Mouse (Mus musculus) forebrain, embryonic 10.5 days (tissue): ENCODE results near the gene Trim58. TPM values are rescaled to one million over a fixed set of nuclear protein-coding genes. Genes with fewer than 3 reads are reported as not detected.

Experiments used
- DNase-seq: peaks from one replicate; pipeline ENCODE4 v3.0.0-alpha.2; 2017; ENCODE audit warnings: low spot score; ENCODE audit errors: extremely low spot score
- H3K27ac ChIP-seq: fragments of 300-500 bp; sonication (generic); 2 replicates; pipeline ENCODE4 v1.5.1; 2016; ENCODE audit warnings: mild to moderate bottlenecking
- H3K27me3 ChIP-seq: fragments of 300-500 bp; sonication (generic); 2 replicates; pipeline ENCODE4 v1.6.1; 2016; ENCODE audit warnings: mild to moderate bottlenecking; ENCODE audit not compliant: poor library complexity, severe bottlenecking
- H3K36me3 ChIP-seq: fragments of 300-500 bp; sonication (generic); replicated peaks from 2 replicates; pipeline ENCODE4 v1.6.1; 2016; ENCODE audit warnings: mild to moderate bottlenecking, moderate library complexity
- H3K4me1 ChIP-seq: fragments of 300-500 bp; sonication (generic); 2 replicates; pipeline ENCODE4 v1.6.1; 2016
- H3K4me3 ChIP-seq: fragments of 300-500 bp; sonication (generic); 2 replicates; pipeline ENCODE4 v1.5.1; 2016; ENCODE audit warnings: mild to moderate bottlenecking, moderate library complexity
- H3K9me3 ChIP-seq: fragments of 300-500 bp; sonication (generic); 2 replicates; pipeline ENCODE4 v1.6.1; 2016; ENCODE audit warnings: mild to moderate bottlenecking, moderate library complexity
- WGBS: fragments of 180-500 bp; shearing (Covaris S2); methylation state at CpG from one replicate; pipeline ENCODE4 v1.1.7; 2016; 5-methylcytosine and 5-hydroxymethylcytosine counted together
- polyA plus RNA-seq: library from polyadenylated mRNA; unstranded; fragments of >200 nt; fragmentation: Nextera tagmentation; extraction: Ambion mirVana; gene quantifications from 2 replicates; pipeline ENCODE4 v1.2.1, GENCODE M21; 2016

Gene Trim58
- 0.33 and 0.35 TPM in 2 replicates for polyA plus RNA-seq

GRCm38 (mm10) chr11:58640272-58640867 lies at the start of gene Trim58:
Trim58 (plus strand) TSS chr11:58640465.
- DNase-seq, result peak; percentile 28
- 5% methylated on average over 34 of the region's 34 CpGs for WGBS
- Histone ChIP-seq H3K36me3 (no peaks in the 10 kb centered on the region), H3K9me3 (no peaks in the 10 kb centered on the region), H3K4me1 (peaks cover 14% of the 10 kb centered on the region), H3K27ac (peak within 1 kb of the TSS; percentile 79), H3K4me3 (peak within 1 kb of the TSS; percentile 59), H3K27me3 (peaks cover 41% of the 10 kb centered on the region)

- 88% methylated on average over 6 of the region's 6 CpGs for WGBS
- DNase-seq, result no peak
Measured at GRCm38 (mm10) chr11:58594814-58595213, 45.5 kb upstream of the Trim58 start, which contains the start of gene Olfr324. Olfr324 (plus strand) TSS chr11:58595114.

GRCm38 (mm10) chr11:58597837-58598236 lies 42.4 kb upstream of the Trim58 start:
- no peak overlapping the region for H3K4me3 ChIP-seq
- no peak for DNase-seq
- H3K9me3 ChIP-seq, result no peaks in the 10 kb centered on the region
- 88% methylated on average over 13 of the region's 13 CpGs for WGBS
- no peak overlapping the region for H3K27ac ChIP-seq
- H3K4me1 ChIP-seq, result no peaks in the 10 kb centered on the region
- H3K27me3 ChIP-seq, result no peaks in the 10 kb centered on the region
- no peaks in the 10 kb centered on the region for H3K36me3 ChIP-seq

More at GRCm38 (mm10) chr11:58594814-58595213, 45.5 kb upstream of the Trim58 start, which contains the start of gene Olfr324:
- Histone ChIP-seq H3K9me3 (no peaks in the 10 kb centered on the region), H3K4me1 (no peaks in the 10 kb centered on the region), H3K36me3 (no peaks in the 10 kb centered on the region), H3K4me3 (no peak within 1 kb of the TSS), H3K27me3 (no peaks in the 10 kb centered on the region), H3K27ac (no peak within 1 kb of the TSS)

- Histone ChIP-seq H3K36me3 (no peaks in the 10 kb centered on the region), H3K27ac (no peak overlapping the region), H3K9me3 (no peaks in the 10 kb centered on the region), H3K4me3 (no peak overlapping the region), H3K4me1 (no peaks in the 10 kb centered on the region), H3K27me3 (no peaks in the 10 kb centered on the region)
- DNase-seq, result no peak
Measured at GRCm38 (mm10) chr11:58602062-58602461, 38.2 kb upstream of the Trim58 start.

GRCm38 (mm10) chr11:58602800-58603560 lies 37.3 kb upstream of the Trim58 start:
- Histone ChIP-seq H3K4me3 (no peak overlapping the region), H3K27ac (no peak overlapping the region), H3K27me3 (no peaks in the 10 kb centered on the region), H3K9me3 (no peaks in the 10 kb centered on the region), H3K36me3 (no peaks in the 10 kb centered on the region), H3K4me1 (no peaks in the 10 kb centered on the region)
- 86% methylated on average over 6 of the region's 6 CpGs for WGBS
- no peak for DNase-seq

GRCm38 (mm10) chr11:58604688-58605087 lies 35.6 kb upstream of the Trim58 start:
- 83% methylated on average over 2 of the region's 2 CpGs for WGBS
- no peaks in the 10 kb centered on the region for H3K36me3 ChIP-seq
- no peak for DNase-seq
- H3K4me3 ChIP-seq, result no peak overlapping the region
- H3K9me3 ChIP-seq, result no peaks in the 10 kb centered on the region
- H3K27ac ChIP-seq, result no peak overlapping the region
- no peaks in the 10 kb centered on the region for H3K4me1 ChIP-seq
- H3K27me3 ChIP-seq, result no peaks in the 10 kb centered on the region

GRCm38 (mm10) chr11:58605228-58605627 lies 35.0 kb upstream of the Trim58 start:
- no peak overlapping the region for H3K27ac ChIP-seq
- no peaks in the 10 kb centered on the region for H3K27me3 ChIP-seq
- H3K4me3 ChIP-seq, result no peak overlapping the region
- H3K36me3 ChIP-seq, result no peaks in the 10 kb centered on the region
- H3K9me3 ChIP-seq, result no peaks in the 10 kb centered on the region
- 94% methylated on average over 3 of the region's 3 CpGs for WGBS
- H3K4me1 ChIP-seq, result no peaks in the 10 kb centered on the region
- no peak for DNase-seq

- 88% methylated on average over 12 of the region's 12 CpGs for WGBS
- H3K4me1 ChIP-seq, result no peaks in the 10 kb centered on the region
Measured at GRCm38 (mm10) chr11:58606177-58606919, 33.9 kb upstream of the Trim58 start.

GRCm38 (mm10) chr11:58607030-58607429 lies 33.2 kb upstream of the Trim58 start:
- Histone ChIP-seq H3K27ac (no peak overlapping the region), H3K4me1 (no peaks in the 10 kb centered on the region), H3K36me3 (no peaks in the 10 kb centered on the region), H3K9me3 (no peaks in the 10 kb centered on the region), H3K27me3 (no peaks in the 10 kb centered on the region), H3K4me3 (no peak overlapping the region)
- 92% methylated on average over 6 of the region's 6 CpGs for WGBS
- DNase-seq, result no peak

More at GRCm38 (mm10) chr11:58606177-58606919, 33.9 kb upstream of the Trim58 start:
- Histone ChIP-seq H3K36me3 (no peaks in the 10 kb centered on the region), H3K27me3 (no peaks in the 10 kb centered on the region), H3K9me3 (no peaks in the 10 kb centered on the region), H3K4me3 (no peak overlapping the region), H3K27ac (no peak overlapping the region)
- no peak for DNase-seq

GRCm38 (mm10) chr11:58613359-58613758 lies 26.9 kb upstream of the Trim58 start:
- DNase-seq, result no peak
- H3K36me3 ChIP-seq, result no peaks in the 10 kb centered on the region
- H3K9me3 ChIP-seq, result no peaks in the 10 kb centered on the region
- H3K27ac ChIP-seq, result no peak overlapping the region
- no peaks in the 10 kb centered on the region for H3K27me3 ChIP-seq
- WGBS, result 89% methylated on average over 3 of the region's 3 CpGs
- 0 out of 2 replicates have a peak, but pooled peaks cover 4% of the 10 kb centered on the region for H3K4me1 ChIP-seq
- no peak overlapping the region for H3K4me3 ChIP-seq

GRCm38 (mm10) chr11:58614526-58614925 lies 25.7 kb upstream of the Trim58 start:
- H3K27ac ChIP-seq, result no peak overlapping the region
- H3K4me3 ChIP-seq, result no peak overlapping the region
- no peaks in the 10 kb centered on the region for H3K9me3 ChIP-seq
- no peaks in the 10 kb centered on the region for H3K36me3 ChIP-seq
- DNase-seq, result no peak
- no peaks in the 10 kb centered on the region for H3K27me3 ChIP-seq
- H3K4me1 ChIP-seq, result 0 out of 2 replicates have a peak, but pooled peaks cover 4% of the 10 kb centered on the region

- Histone ChIP-seq H3K36me3 (no peaks in the 10 kb centered on the region), H3K4me1 (0 out of 2 replicates have a peak, but pooled peaks cover 4% of the 10 kb centered on the region), H3K27ac (no peak within 1 kb of the TSS), H3K4me3 (no peak within 1 kb of the TSS), H3K9me3 (no peaks in the 10 kb centered on the region), H3K27me3 (no peaks in the 10 kb centered on the region)
- WGBS, result 88% methylated on average over 4 of the region's 4 CpGs
- no peak for DNase-seq
Measured at GRCm38 (mm10) chr11:58615975-58616374, 24.3 kb upstream of the Trim58 start, which contains the start of gene 2210407C18Rik. 2210407C18Rik (minus strand) TSS chr11:58616075.
